Mouse (Mus musculus): ENCODE measurements around the gene Gpr84. TPM values are rescaled to one million over a fixed set of nuclear protein-coding genes. Genes with fewer than 3 reads are reported as not detected.
"Not testable (repeated sequence)": the region's sequence is repeated elsewhere in the genome, so short reads cannot be mapped to it uniquely, and the experiment has no call there.

Gpr84 gene
- total RNA-seq, 2 experiments from 2014 or later: 0.44 to 0.46 TPM

- no peak for DNase-seq
- intact Hi-C loops (cut with DNase I): no loop called here
Measured at GRCm38 (mm10) chr15:103292673-103293345, 17.6 kb downstream of the Gpr84 start.

- DNase-seq: no peak
Measured at GRCm38 (mm10) chr15:103290843-103291242, 19.6 kb downstream of the Gpr84 start.

GRCm38 (mm10) chr15:103290417-103290816 lies 20.0 kb downstream of the Gpr84 start:
- no peak for DNase-seq
- intact Hi-C loops (cut with DNase I): no loop called here

More at GRCm38 (mm10) chr15:103290843-103291242, 19.6 kb downstream of the Gpr84 start:
- intact Hi-C loops (cut with DNase I): no loop called here

- intact Hi-C loops (cut with DNase I): no loop called here
Measured at GRCm38 (mm10) chr15:103289600-103289999, 20.8 kb downstream of the Gpr84 start.

GRCm38 (mm10) chr15:103285778-103286417 lies 24.5 kb downstream of the Gpr84 start:
- DNase-seq: peak; percentile 80
- intact Hi-C loops (cut with DNase I): no loop called here

More at GRCm38 (mm10) chr15:103289600-103289999, 20.8 kb downstream of the Gpr84 start:
- DNase-seq: no peak

GRCm38 (mm10) chr15:103284647-103285046 lies 25.8 kb downstream of the Gpr84 start:
- DNase-seq: no peak
- intact Hi-C loops (cut with DNase I): no loop called here

GRCm38 (mm10) chr15:103284066-103284465 lies 26.3 kb downstream of the Gpr84 start:
- intact Hi-C loops (cut with DNase I): no loop called here

GRCm38 (mm10) chr15:103281465-103282205 lies 28.8 kb downstream of the Gpr84 start:
- DNase-seq: no peak
- intact Hi-C loops (cut with DNase I): no loop called here

More at GRCm38 (mm10) chr15:103284066-103284465, 26.3 kb downstream of the Gpr84 start:
- peak; percentile 44 for DNase-seq

- peak; percentile 24 for DNase-seq
- intact Hi-C loops (cut with DNase I): no loop called here
Measured at GRCm38 (mm10) chr15:103280817-103281464, 29.5 kb downstream of the Gpr84 start.

GRCm38 (mm10) chr15:103279750-103280149 lies 30.7 kb downstream of the Gpr84 start:
- DNase-seq: no peak
- intact Hi-C loops (cut with DNase I): no loop called here

GRCm38 (mm10) chr15:103277949-103278348 lies 32.5 kb downstream of the Gpr84 start:
- no peak for DNase-seq
- intact Hi-C loops (cut with DNase I): no loop called here

- DNase-seq; intact Hi-C loops (cut with DNase I): not testable (repeated sequence)
Measured at GRCm38 (mm10) chr15:103275943-103276342, 34.5 kb downstream of the Gpr84 start.

- intact Hi-C loops (cut with DNase I): no loop called here
- DNase-seq: peak; percentile 94
Measured at GRCm38 (mm10) chr15:103272419-103273279, 37.8 kb downstream of the Gpr84 start, which contains the start of gene Copz1. Copz1 (plus strand) TSS chr15:103272714.

- intact Hi-C loops (cut with DNase I): no loop called here
- no peak for DNase-seq
Measured at GRCm38 (mm10) chr15:103268903-103269302, 41.5 kb downstream of the Gpr84 start.

GRCm38 (mm10) chr15:103264794-103265193 lies 45.6 kb downstream of the Gpr84 start:
- intact Hi-C loops (cut with DNase I): no loop called here
- no peak for DNase-seq

GRCm38 (mm10) chr15:103259989-103260388 lies 50.4 kb downstream of the Gpr84 start:
- intact Hi-C loops (cut with DNase I): no loop called here
- DNase-seq: no peak

- DNase-seq: no peak
- intact Hi-C loops (cut with DNase I): no loop called here
Measured at GRCm38 (mm10) chr15:103259162-103259561, 51.2 kb downstream of the Gpr84 start.

All from left cerebral cortex, postnatal 4 days (tissue).